Mouse (Mus musculus) lung, embryonic 14.5 days (tissue): ENCODE measurements around the gene A730015C16Rik. TPM values are rescaled to one million over a fixed set of nuclear protein-coding genes. Genes with fewer than 3 reads are reported as not detected.
A peak's percentile ranks its signal among the peaks of the same experiment; 100 is the strongest.

Experiments used
- ATAC-seq: fragments of 200-750 bp; cut with Nextera tagmentation; 2 replicates; pipeline ENCODE4 v1.8.0; 2017; ENCODE audit warnings: mild to moderate bottlenecking, moderate TSS enrichment, moderate library complexity; ENCODE audit not compliant: insufficient read depth
- DNase-seq: peaks from one replicate; pipeline ENCODE4 v3.0.0-alpha.2; 2015
- H3K27ac ChIP-seq: fragments of 300-500 bp; sonication (generic); 2 replicates; pipeline ENCODE4 v1.5.1; 2014; ENCODE audit warnings: low read depth, mild to moderate bottlenecking, moderate library complexity
- H3K27me3 ChIP-seq: fragments of 300-500 bp; sonication (generic); 2 replicates; pipeline ENCODE4 v1.6.1; 2014; ENCODE audit warnings: low read length, control low read depth; ENCODE audit not compliant: insufficient read depth
- H3K36me3 ChIP-seq: fragments of 300-500 bp; sonication (generic); 2 replicates; pipeline ENCODE4 v1.6.1; 2014; ENCODE audit warnings: control low read depth; ENCODE audit not compliant: insufficient read depth
- H3K4me1 ChIP-seq: fragments of 300-500 bp; sonication (generic); 2 replicates; pipeline ENCODE4 v1.6.1; 2014; ENCODE audit warnings: antibody characterized with exemption, control low read depth; ENCODE audit not compliant: insufficient read depth
- H3K4me2 ChIP-seq: fragments of 300-500 bp; sonication (generic); 2 replicates; pipeline ENCODE4 v1.6.1; 2014; ENCODE audit warnings: mild to moderate bottlenecking
- H3K4me3 ChIP-seq: fragments of 300-500 bp; sonication (generic); 2 replicates; pipeline ENCODE4 v1.5.1; 2014; ENCODE audit warnings: low read depth, low read length
- H3K9ac ChIP-seq: fragments of 300-500 bp; sonication (generic); 2 replicates; pipeline ENCODE4 v1.6.1; 2014
- H3K9me3 ChIP-seq: fragments of 300-500 bp; sonication (generic); 2 replicates; pipeline ENCODE4 v1.6.1; 2016; ENCODE audit warnings: low read depth, low read length, control low read depth
- CTCF ChIP-seq: IDR thresholded peaks from 2 replicates; pipeline ENCODE4 v1.5.1; 2016; ENCODE audit warnings: antibody characterized with exemption, low read depth
- WGBS: fragments of 180-500 bp; shearing (Covaris S2); extraction: QIAGEN DNeasy Blood & Tissue Kit; methylation state at CpG from one replicate; pipeline ENCODE4 v1.1.7; 2014; 5-methylcytosine and 5-hydroxymethylcytosine counted together
- polyA plus RNA-seq: library from polyadenylated mRNA; unstranded; fragments of >200 nt; fragmentation: Nextera tagmentation; extraction: Ambion mirVana; gene quantifications from 2 replicates; pipeline ENCODE4 v1.2.1, GENCODE M21; 2014

Gene A730015C16Rik
- polyA plus RNA-seq, 1 experiment from 2014 or later: 1.3 TPM

DNA sequence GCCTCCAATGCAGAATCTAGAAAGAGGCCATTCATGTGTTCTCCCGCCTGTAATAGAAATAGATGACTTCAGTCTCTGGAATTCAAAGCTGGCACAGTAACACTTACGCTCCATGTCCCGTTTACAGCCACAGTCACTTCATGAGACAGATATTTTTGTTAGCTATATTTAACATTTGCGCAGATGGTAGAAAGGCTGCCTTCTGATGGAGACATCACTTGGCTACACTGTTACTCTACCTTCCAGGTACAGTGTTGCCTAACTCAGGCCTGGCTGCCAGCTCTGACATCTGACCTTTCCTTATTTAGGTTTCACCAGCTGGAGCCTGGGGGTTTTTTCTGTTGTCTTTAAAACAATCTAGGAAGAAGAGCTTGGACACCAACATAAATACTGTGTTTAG is 10.4 kb downstream of the A730015C16Rik start:
- H3K4me1 ChIP-seq: 0 out of 2 replicates have a peak, but pooled peaks cover 6% of the 10 kb centered on the region
- ATAC-seq (no peak), DNase-seq (no peak)
- no peak overlapping the region for H3K9ac ChIP-seq
- H3K4me2 ChIP-seq: no peak overlapping the region
- peak overlapping the region; percentile 54; the same call in 1 of the 2 replicates for H3K27ac ChIP-seq
- H3K9me3 ChIP-seq: no peaks in the 10 kb centered on the region
- 0 out of 2 replicates have a peak, but pooled peaks cover 10% of the 10 kb centered on the region for H3K36me3 ChIP-seq
- WGBS: 61% methylated on average over 4 of the region's 4 CpGs
- no peak overlapping the region for H3K4me3 ChIP-seq
- no peaks in the 10 kb centered on the region for H3K27me3 ChIP-seq
- TF ChIP-seq CTCF: no peak

DNA sequence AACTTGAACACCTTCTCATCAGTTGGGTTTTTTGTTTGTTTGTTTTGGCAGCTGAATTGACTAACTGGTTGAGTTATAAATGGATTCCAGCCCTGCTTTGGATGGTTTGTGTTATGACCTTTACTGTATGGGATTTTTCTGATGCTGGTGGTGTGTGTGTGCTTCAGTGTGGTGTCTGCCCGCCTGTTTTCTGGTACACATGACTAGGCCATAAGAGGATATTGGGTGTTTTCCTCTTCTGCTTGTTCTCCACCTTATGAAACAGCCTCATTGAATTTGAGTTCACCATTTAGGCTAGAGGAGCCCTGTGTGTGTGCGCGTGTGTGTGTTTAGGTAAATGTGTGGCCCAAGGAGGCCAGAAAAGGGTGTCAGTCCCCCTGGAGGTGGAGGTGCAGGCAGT is 12.9 kb downstream of the A730015C16Rik start:
- peak overlapping the region; percentile 99; the same call in 1 of the 2 replicates for H3K27ac ChIP-seq

DNA sequence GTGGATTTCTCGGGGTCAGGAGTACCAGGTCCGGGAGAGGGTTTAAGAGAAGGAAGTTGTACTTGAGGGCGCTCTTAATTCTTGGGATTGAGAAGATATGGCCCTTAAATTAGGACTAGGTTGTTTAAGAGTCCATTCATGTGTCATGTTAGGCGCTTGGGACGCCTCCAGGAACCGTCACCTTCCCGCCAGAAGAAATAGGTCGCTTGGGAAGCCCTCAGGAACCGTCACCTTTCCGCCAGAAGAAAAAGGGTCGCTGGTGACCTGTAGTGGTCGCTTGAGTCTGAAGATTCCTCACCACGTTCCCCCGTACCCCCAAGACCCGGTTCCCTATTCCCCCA is 13.5 kb downstream of the A730015C16Rik start:
- H3K36me3 ChIP-seq: peaks cover 4% of the 10 kb centered on the region; the same call in 1 of the 2 replicates
- H3K4me2 ChIP-seq: peak overlapping the region; percentile 79
- no peaks in the 10 kb centered on the region for H3K27me3 ChIP-seq
- peak overlapping the region; percentile 96 for H3K4me3 ChIP-seq
- H3K4me1 ChIP-seq: 0 out of 2 replicates have a peak, but pooled peaks cover 9% of the 10 kb centered on the region
- no peak for ATAC-seq
- 1% methylated on average over 15 of the region's 15 CpGs for WGBS
- H3K9me3 ChIP-seq: no peaks in the 10 kb centered on the region
- H3K9ac ChIP-seq: peak overlapping the region; percentile 65
- TF ChIP-seq CTCF: no peak
- peak; percentile 40 for DNase-seq
- peak overlapping the region; percentile 99 for H3K27ac ChIP-seq

More for the DNA sequence above, 12.9 kb downstream of the A730015C16Rik start:
- peak overlapping the region; percentile 79 for H3K4me2 ChIP-seq
- H3K9me3 ChIP-seq: no peaks in the 10 kb centered on the region
- DNase-seq (peak; percentile 22), ATAC-seq (no peak)
- WGBS: 40% methylated on average over 3 of the region's 3 CpGs
- no peaks in the 10 kb centered on the region for H3K27me3 ChIP-seq
- 0 out of 2 replicates have a peak, but pooled peaks cover 9% of the 10 kb centered on the region for H3K4me1 ChIP-seq
- peak overlapping the region; percentile 96 for H3K4me3 ChIP-seq
- TF ChIP-seq CTCF: 0 out of 2 replicates have a peak, but pooled peaks have one; percentile 5
- 0 out of 2 replicates have a peak, but pooled peaks cover 4% of the 10 kb centered on the region for H3K36me3 ChIP-seq
- H3K9ac ChIP-seq: peak overlapping the region; percentile 65

DNA sequence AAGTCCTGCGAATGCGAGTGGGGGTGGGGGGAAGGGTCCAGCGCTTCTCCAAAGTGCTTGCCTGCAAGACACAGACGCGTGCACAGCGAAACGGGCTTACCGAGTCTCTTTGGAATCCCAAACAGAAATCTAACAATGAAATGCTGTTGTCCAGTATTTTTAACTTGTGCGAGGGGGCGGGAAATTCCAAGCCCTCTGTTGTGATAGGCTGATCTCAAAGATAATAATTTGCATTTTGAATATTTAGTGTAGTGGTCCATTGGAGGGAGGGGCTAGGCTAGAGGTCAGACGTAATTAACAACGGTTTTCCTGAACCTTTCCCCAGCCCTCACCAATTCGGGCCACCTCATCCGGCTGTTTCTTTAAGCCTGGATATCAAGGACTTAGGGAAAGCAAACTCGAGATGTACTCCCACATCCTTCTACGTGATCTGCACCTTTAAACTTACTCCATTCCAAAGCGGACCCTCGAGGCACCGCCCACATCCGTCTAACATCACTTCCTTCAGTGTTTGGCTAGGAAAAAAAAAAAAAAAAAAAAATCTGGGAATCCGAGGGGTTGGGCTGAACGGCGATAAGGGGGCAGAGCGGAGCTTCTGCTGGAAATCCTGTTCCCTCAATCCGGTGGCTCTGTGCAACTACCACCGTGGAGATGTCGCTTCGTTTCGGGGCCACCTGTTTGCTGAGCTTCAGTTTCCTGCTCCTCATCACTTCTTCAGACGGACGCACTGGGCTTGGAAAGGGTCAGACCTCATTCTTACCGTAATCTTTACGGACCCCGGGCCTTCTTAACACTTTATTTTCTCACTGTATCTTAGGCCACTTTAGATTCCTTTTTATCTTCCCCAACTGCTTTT is 14.1 kb downstream of the A730015C16Rik start, which contains the start of gene Txndc12:
Gene Txndc12 (plus strand): TSS at position 487 of the 856 bp plus-strand sequence.
- H3K4me2 ChIP-seq: peak within 1 kb of the TSS; percentile 79

DNA sequence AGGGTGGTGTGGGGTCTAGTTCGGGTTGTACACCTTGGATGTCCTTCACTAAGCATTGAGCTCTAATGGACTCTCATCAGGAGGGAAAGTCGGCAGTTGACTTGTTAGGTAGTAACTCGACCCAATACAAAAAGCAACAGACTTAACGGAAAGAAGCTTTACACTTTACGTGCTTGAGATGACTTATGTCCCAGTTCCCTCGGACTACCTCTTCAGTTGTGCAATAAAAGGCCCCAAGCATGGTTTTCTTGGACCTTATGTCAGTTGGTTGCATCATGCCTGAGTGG is 14.6 kb downstream of the A730015C16Rik start:
- ATAC-seq (no peak), DNase-seq (no peak)
- 0 out of 2 replicates have a peak, but pooled peaks cover 9% of the 10 kb centered on the region for H3K4me1 ChIP-seq
- peak overlapping the region; percentile 96 for H3K4me3 ChIP-seq
- under 1% methylated on average over 6 of the region's 6 CpGs for WGBS
- peaks cover 13% of the 10 kb centered on the region for H3K36me3 ChIP-seq
- no peaks in the 10 kb centered on the region for H3K27me3 ChIP-seq
- peak overlapping the region; percentile 99 for H3K27ac ChIP-seq
- TF ChIP-seq CTCF: no peak
- H3K4me2 ChIP-seq: peak overlapping the region; percentile 79
- H3K9ac ChIP-seq: peak overlapping the region; percentile 97
- no peaks in the 10 kb centered on the region for H3K9me3 ChIP-seq

More for the DNA sequence above, 14.1 kb downstream of the A730015C16Rik start, which contains the start of gene Txndc12:
- no peaks in the 10 kb centered on the region for H3K9me3 ChIP-seq
- H3K36me3 ChIP-seq: peaks cover 10% of the 10 kb centered on the region; the same call in 1 of the 2 replicates
- peak within 1 kb of the TSS; percentile 99 for H3K27ac ChIP-seq
- WGBS: under 1% methylated on average over 34 of the region's 34 CpGs
- H3K27me3 ChIP-seq: no peaks in the 10 kb centered on the region
- no peak; the same call in 1 of the 2 replicates for TF ChIP-seq CTCF
- H3K9ac ChIP-seq: peak within 1 kb of the TSS; percentile 97
- DNase-seq: peak; percentile 96
- H3K4me1 ChIP-seq: 0 out of 2 replicates have a peak, but pooled peaks cover 9% of the 10 kb centered on the region
- peak; percentile 82 for ATAC-seq
- H3K4me3 ChIP-seq: peak within 1 kb of the TSS; percentile 96

DNA sequence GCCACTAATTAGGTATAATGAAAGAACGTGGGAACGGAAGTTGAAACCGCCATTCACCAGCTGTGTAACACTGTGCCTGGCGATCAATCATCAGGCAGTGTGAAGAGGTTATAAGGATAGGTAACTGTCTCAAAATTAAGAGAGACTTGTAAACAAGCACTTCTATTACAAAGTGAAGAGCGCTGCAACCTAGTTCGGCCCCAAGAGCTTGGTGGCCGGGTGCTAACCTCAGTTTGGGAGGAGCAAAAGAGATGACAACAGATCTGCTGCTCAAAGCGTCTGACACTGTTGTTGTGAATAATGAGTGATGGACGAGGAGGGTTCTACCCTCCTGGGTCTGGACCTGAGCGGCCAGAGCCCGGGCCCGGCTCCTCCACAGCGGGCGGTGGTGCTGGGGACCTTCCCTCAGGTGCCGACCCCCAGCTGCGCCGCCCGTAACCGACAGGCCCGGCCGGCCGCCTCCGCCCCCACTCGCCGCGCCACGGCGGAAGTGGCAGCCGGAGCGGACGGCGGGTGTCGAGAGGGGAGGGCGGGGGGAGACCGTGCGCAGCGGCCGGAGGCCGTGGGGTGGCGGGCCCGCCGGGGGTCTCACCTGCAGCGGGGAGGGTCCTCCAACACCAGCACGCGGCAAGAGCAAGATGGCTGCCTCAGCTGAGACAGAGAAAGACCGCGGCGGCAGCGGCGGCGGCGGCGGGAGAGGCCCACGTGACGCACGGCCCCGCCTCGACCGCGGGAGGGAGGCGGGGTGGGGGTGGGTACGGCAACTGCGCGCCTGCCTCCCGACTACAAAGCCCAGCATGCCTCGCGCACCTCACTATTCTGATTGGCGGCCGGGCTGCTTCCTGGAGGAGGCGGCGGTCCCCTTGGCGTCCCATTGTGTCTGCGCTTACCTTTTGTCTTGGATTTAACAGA is 15.2 kb downstream of the A730015C16Rik start, which contains the start of gene Btf3l4:
Gene Btf3l4 (minus strand): TSS at position 699 of the 912 bp plus-strand sequence.
- DNase-seq (peak; percentile 97), ATAC-seq (peak; percentile 95)
- peak within 1 kb of the TSS; percentile 97 for H3K9ac ChIP-seq
- H3K27me3 ChIP-seq: no peaks in the 10 kb centered on the region
- under 1% methylated on average over 72 of the region's 73 CpGs for WGBS
- peaks cover 18% of the 10 kb centered on the region for H3K36me3 ChIP-seq
- H3K4me3 ChIP-seq: peak within 1 kb of the TSS; percentile 96
- no peak for TF ChIP-seq CTCF
- peak within 1 kb of the TSS; percentile 79 for H3K4me2 ChIP-seq
- 0 out of 2 replicates have a peak, but pooled peaks cover 9% of the 10 kb centered on the region for H3K4me1 ChIP-seq
- peak within 1 kb of the TSS; percentile 99 for H3K27ac ChIP-seq
- no peaks in the 10 kb centered on the region for H3K9me3 ChIP-seq
